Mouse (Mus musculus) embryonic fibroblast, embryonic 13.5 days (primary cell): ENCODE results near the gene Pcp4. TPM values are rescaled to one million over a fixed set of nuclear protein-coding genes. Genes with fewer than 3 reads are reported as not detected.

Experiments
- H3K27ac ChIP-seq: 2 replicates; pipeline ENCODE4 v1.5.1; 2012; ENCODE audit warnings: low read length, control low read depth, inconsistent platforms; ENCODE audit not compliant: insufficient read depth
- H3K4me1 ChIP-seq: 2 replicates; pipeline ENCODE4 v1.6.1; 2011; ENCODE audit warnings: low read length; ENCODE audit not compliant: control insufficient read depth, insufficient read depth
- H3K4me3 ChIP-seq: 2 replicates; pipeline ENCODE4 v1.5.1; 2011; ENCODE audit warnings: mild to moderate bottlenecking, control low read depth, low read length; ENCODE audit not compliant: insufficient read depth
- CTCF ChIP-seq: IDR thresholded peaks from 2 replicates; pipeline ENCODE4 v1.5.1; 2011; ENCODE audit warnings: mild to moderate bottlenecking, control low read depth, low read length, moderate library complexity, borderline replicate concordance; ENCODE audit not compliant: insufficient read depth
- POLR2A ChIP-seq: IDR thresholded peaks from 2 replicates; pipeline ENCODE4 v1.6.1; 2011; ENCODE audit warnings: low read depth, mild to moderate bottlenecking, control low read depth, low read length, moderate library complexity
- polyA plus RNA-seq: library from polyadenylated mRNA; stranded (reverse); fragments of >200 nt; gene quantifications from 2 replicates; pipeline ENCODE4 v1.2.4, GENCODE M21; 2011; ENCODE audit warnings: low read depth; ENCODE audit not compliant: missing spikeins, insufficient read length

Pcp4 gene
- polyA plus RNA-seq, 1 experiment: 1.8 TPM

- H3K27ac ChIP-seq: no peak overlapping the region
- no peaks in the 10 kb centered on the region for H3K4me1 ChIP-seq
- H3K4me3 ChIP-seq: no peak overlapping the region
- TF ChIP-seq CTCF (no peak), POLR2A (no peak)
Observed at GRCm38 (mm10) chr16:96529896-96530568, 62.6 kb downstream of the Pcp4 start.

GRCm38 (mm10) chr16:96530569-96530898 lies 63.1 kb downstream of the Pcp4 start:
- no peaks in the 10 kb centered on the region for H3K4me1 ChIP-seq
- H3K27ac ChIP-seq: no peak overlapping the region
- H3K4me3 ChIP-seq: no peak overlapping the region
- TF ChIP-seq POLR2A (no peak), CTCF (no peak)

- no peak for TF ChIP-seq CTCF
- TF ChIP-seq POLR2A: no peak
- no peak overlapping the region for H3K4me3 ChIP-seq
- H3K27ac ChIP-seq: no peak overlapping the region
- H3K4me1 ChIP-seq: no peaks in the 10 kb centered on the region
Observed at GRCm38 (mm10) chr16:96531029-96531428, 63.6 kb downstream of the Pcp4 start.

GRCm38 (mm10) chr16:96533710-96534109 lies 66.3 kb downstream of the Pcp4 start:
- H3K4me1 ChIP-seq: no peaks in the 10 kb centered on the region
- no peak overlapping the region for H3K27ac ChIP-seq
- no peak for TF ChIP-seq POLR2A
- TF ChIP-seq CTCF: no peak
- H3K4me3 ChIP-seq: no peak overlapping the region

- H3K4me1 ChIP-seq: no peaks in the 10 kb centered on the region
- H3K4me3 ChIP-seq: no peak overlapping the region
- TF ChIP-seq CTCF (no peak), POLR2A (no peak)
- H3K27ac ChIP-seq: no peak overlapping the region
Observed at GRCm38 (mm10) chr16:96535271-96535670, 67.9 kb downstream of the Pcp4 start.

GRCm38 (mm10) chr16:96536426-96536825 lies 69.0 kb downstream of the Pcp4 start:
- H3K27ac ChIP-seq: no peak overlapping the region
- no peak overlapping the region for H3K4me3 ChIP-seq
- TF ChIP-seq CTCF (no peak), POLR2A (no peak)
- no peaks in the 10 kb centered on the region for H3K4me1 ChIP-seq

- H3K27ac ChIP-seq: no peak overlapping the region
- H3K4me1 ChIP-seq: no peaks in the 10 kb centered on the region
- H3K4me3 ChIP-seq: no peak overlapping the region
- no peak for TF ChIP-seq CTCF
- TF ChIP-seq POLR2A: no peak
Observed at GRCm38 (mm10) chr16:96539091-96539490, 71.7 kb downstream of the Pcp4 start.

GRCm38 (mm10) chr16:96541056-96541455 lies 73.7 kb downstream of the Pcp4 start:
- Histone ChIP-seq H3K27ac (no peak overlapping the region), H3K4me1 (no peaks in the 10 kb centered on the region), H3K4me3 (no peak overlapping the region)
- TF ChIP-seq CTCF (no peak), POLR2A (no peak)

- Histone ChIP-seq H3K4me1 (no peaks in the 10 kb centered on the region), H3K4me3 (no peak overlapping the region), H3K27ac (no peak overlapping the region)
- TF ChIP-seq POLR2A (no peak), CTCF (no peak)
Observed at GRCm38 (mm10) chr16:96552680-96553079, 85.3 kb downstream of the Pcp4 start.

GRCm38 (mm10) chr16:96555412-96555811 lies 88.0 kb downstream of the Pcp4 start:
- Histone ChIP-seq H3K27ac (no peak overlapping the region), H3K4me1 (no peaks in the 10 kb centered on the region), H3K4me3 (no peak overlapping the region)
- TF ChIP-seq CTCF (no peak), POLR2A (no peak)
